Mouse (Mus musculus) CH12.LX (cell line): Measurements from ENCODE around the gene Afg3l1.

Experiments
- CHD2 ChIP-seq: IDR thresholded peaks from 2 replicates; pipeline ENCODE4 v1.6.1; 2011; ENCODE audit warnings: low read length, improper control_type of control experiment
- CTCF ChIP-seq, 2 experiments: IDR thresholded peaks in 1 of 2; conservative IDR thresholded peaks in 1 of 2; 2 replicates each; pipeline ENCODE4 v1.5.1; 2011 to 2012; ENCODE audit warnings: low read depth in 2 of 2, low read length in 2 of 2, improper control_type of control experiment in 1 of 2, inconsistent platforms in 1 of 2, mild to moderate bottlenecking in 1 of 2, moderate library complexity in 1 of 2
- HCFC1 ChIP-seq: IDR thresholded peaks from 2 replicates; pipeline ENCODE4 v1.6.1; 2012; ENCODE audit warnings: low read depth, mild to moderate bottlenecking, inconsistent platforms, low read length, improper control_type of control experiment
- POLR2AphosphoS2 ChIP-seq: IDR thresholded peaks from 2 replicates; pipeline ENCODE4 v1.6.1; 2011; ENCODE audit warnings: low read depth, low read length, improper control_type of control experiment
- RAD21 ChIP-seq: IDR thresholded peaks from 2 replicates; pipeline ENCODE4 v1.6.1; 2011; ENCODE audit warnings: low read depth, mild to moderate bottlenecking, low read length, improper control_type of control experiment, moderate library complexity
- ZNF384 ChIP-seq: IDR thresholded peaks from 2 replicates; pipeline ENCODE4 v1.6.1; 2012; ENCODE audit warnings: low read depth, low read length, improper control_type of control experiment, inconsistent platforms

- TF ChIP-seq CHD2 (no peak), HCFC1 (no peak), ZNF384 (no peak), CTCF (conservative IDR thresholded peaks at IDR 0.05 in 1 of 2, IDR thresholded peaks at IDR 0.05 in 1 of 2; ENCODE audit: low read depth in 2 of 2, low read length in 2 of 2) (no peak), POLR2AphosphoS2 (no peak), RAD21 (no peak)
Measured at GRCm38 (mm10) chr8:123450783-123451182, 26.9 kb upstream of the Afg3l1 start.
